Mouse (Mus musculus) embryonic fibroblast, embryonic 13.5 days (primary cell): Measurements from ENCODE around the gene Rogdi. TPM values are rescaled to one million over a fixed set of nuclear protein-coding genes. Genes with fewer than 3 reads are reported as not detected.
A peak's percentile ranks its signal among the peaks of the same experiment; 100 is the strongest.

Source experiments
- H3K27ac ChIP-seq: 2 replicates; pipeline ENCODE4 v1.5.1; 2012; ENCODE audit warnings: low read length, control low read depth, inconsistent platforms; ENCODE audit not compliant: insufficient read depth
- H3K4me1 ChIP-seq: 2 replicates; pipeline ENCODE4 v1.6.1; 2011; ENCODE audit warnings: low read length; ENCODE audit not compliant: control insufficient read depth, insufficient read depth
- H3K4me3 ChIP-seq: 2 replicates; pipeline ENCODE4 v1.5.1; 2011; ENCODE audit warnings: mild to moderate bottlenecking, control low read depth, low read length; ENCODE audit not compliant: insufficient read depth
- CTCF ChIP-seq: IDR thresholded peaks from 2 replicates; pipeline ENCODE4 v1.5.1; 2011; ENCODE audit warnings: mild to moderate bottlenecking, control low read depth, low read length, moderate library complexity, borderline replicate concordance; ENCODE audit not compliant: insufficient read depth
- POLR2A ChIP-seq: IDR thresholded peaks from 2 replicates; pipeline ENCODE4 v1.6.1; 2011; ENCODE audit warnings: low read depth, mild to moderate bottlenecking, control low read depth, low read length, moderate library complexity
- polyA plus RNA-seq: library from polyadenylated mRNA; stranded (reverse); fragments of >200 nt; gene quantifications from 2 replicates; pipeline ENCODE4 v1.2.4, GENCODE M21; 2011; ENCODE audit warnings: low read depth; ENCODE audit not compliant: missing spikeins, insufficient read length

Rogdi gene
- polyA plus RNA-seq, 1 experiment, result 14.5 TPM

- Histone ChIP-seq H3K27ac (no peak within 1 kb of the TSS), H3K4me1 (no peaks in the 10 kb centered on the region), H3K4me3 (no peak within 1 kb of the TSS)
- no peak for TF ChIP-seq CTCF
- no peak for TF ChIP-seq POLR2A
These were observed 15.8 kb downstream of the Rogdi start, which contains the start of gene Sept12 for GRCm38 (mm10) chr16:4997553-4997952. Gene Sept12 (minus strand): TSS chr16:4997852.

- H3K4me1 ChIP-seq, result no peaks in the 10 kb centered on the region
- H3K4me3 ChIP-seq, result no peak overlapping the region
- H3K27ac ChIP-seq, result no peak overlapping the region
- TF ChIP-seq CTCF (no peak), POLR2A (no peak)
These were observed 20.1 kb downstream of the Rogdi start for GRCm38 (mm10) chr16:4993276-4993675.

- no peak overlapping the region for H3K27ac ChIP-seq
- H3K4me1 ChIP-seq, result no peaks in the 10 kb centered on the region
- H3K4me3 ChIP-seq, result no peak overlapping the region
- TF ChIP-seq POLR2A (no peak), CTCF (no peak)
These were observed 28.6 kb downstream of the Rogdi start for GRCm38 (mm10) chr16:4984717-4985116.

- Histone ChIP-seq H3K4me3 (no peak overlapping the region), H3K27ac (no peak overlapping the region), H3K4me1 (no peaks in the 10 kb centered on the region)
- TF ChIP-seq CTCF (0 out of 2 replicates have a peak, but pooled peaks have one; percentile 14), POLR2A (no peak)
These were observed 33.5 kb downstream of the Rogdi start for GRCm38 (mm10) chr16:4979755-4980380.

GRCm38 (mm10) chr16:4978275-4979051 lies 34.9 kb downstream of the Rogdi start:
- no peak overlapping the region for H3K27ac ChIP-seq
- TF ChIP-seq CTCF (no peak), POLR2A (no peak)
- H3K4me1 ChIP-seq, result no peaks in the 10 kb centered on the region
- no peak overlapping the region for H3K4me3 ChIP-seq

- TF ChIP-seq POLR2A (no peak), CTCF (no peak)
- Histone ChIP-seq H3K4me3 (no peak overlapping the region), H3K4me1 (no peaks in the 10 kb centered on the region), H3K27ac (no peak overlapping the region)
These were observed 37.2 kb downstream of the Rogdi start for GRCm38 (mm10) chr16:4976180-4976579.

GRCm38 (mm10) chr16:4974521-4974920 lies 38.8 kb downstream of the Rogdi start:
- no peak for TF ChIP-seq POLR2A
- Histone ChIP-seq H3K4me1 (no peaks in the 10 kb centered on the region), H3K27ac (no peak overlapping the region), H3K4me3 (no peak overlapping the region)

- Histone ChIP-seq H3K4me1 (no peaks in the 10 kb centered on the region), H3K4me3 (no peak overlapping the region), H3K27ac (no peak overlapping the region)
- TF ChIP-seq POLR2A (no peak), CTCF (no peak)
These were observed 41.7 kb downstream of the Rogdi start for GRCm38 (mm10) chr16:4971626-4972025.

- Histone ChIP-seq H3K4me3 (no peak overlapping the region), H3K4me1 (peaks cover 2% of the 10 kb centered on the region; the same call in 1 of the 2 replicates), H3K27ac (no peak overlapping the region)
- TF ChIP-seq POLR2A (no peak), CTCF (no peak)
These were observed 44.1 kb downstream of the Rogdi start for GRCm38 (mm10) chr16:4969055-4969843.

GRCm38 (mm10) chr16:4968426-4968825 lies 44.9 kb downstream of the Rogdi start:
- peaks cover 2% of the 10 kb centered on the region; the same call in 1 of the 2 replicates for H3K4me1 ChIP-seq
- no peak overlapping the region for H3K4me3 ChIP-seq
- TF ChIP-seq POLR2A (no peak), CTCF (no peak)
- no peak overlapping the region for H3K27ac ChIP-seq
